Mouse (Mus musculus): Measurements from ENCODE around the gene Csgalnact2. TPM values are rescaled to one million over a fixed set of nuclear protein-coding genes. Genes with fewer than 3 reads are reported as not detected.

The Csgalnact2 gene
- polyA plus RNA-seq, 1 experiment: 12.5 TPM

- no peak overlapping the region for H3K4me3 ChIP-seq (ENCODE audit: insufficient read depth, low read depth, low read length)
- no peaks in the 10 kb centered on the region for H3K4me1 ChIP-seq (ENCODE audit: control insufficient read depth, insufficient read depth, insufficient read length, low read length)
- peak overlapping the region; percentile 65; the same call in 1 of the 2 replicates for H3K27ac ChIP-seq (replicated peaks; ENCODE audit: low read depth, low read length)
These were observed 23.6 kb upstream of the Csgalnact2 start for GRCm38 (mm10) chr6:118162457-118163082.

DNA sequence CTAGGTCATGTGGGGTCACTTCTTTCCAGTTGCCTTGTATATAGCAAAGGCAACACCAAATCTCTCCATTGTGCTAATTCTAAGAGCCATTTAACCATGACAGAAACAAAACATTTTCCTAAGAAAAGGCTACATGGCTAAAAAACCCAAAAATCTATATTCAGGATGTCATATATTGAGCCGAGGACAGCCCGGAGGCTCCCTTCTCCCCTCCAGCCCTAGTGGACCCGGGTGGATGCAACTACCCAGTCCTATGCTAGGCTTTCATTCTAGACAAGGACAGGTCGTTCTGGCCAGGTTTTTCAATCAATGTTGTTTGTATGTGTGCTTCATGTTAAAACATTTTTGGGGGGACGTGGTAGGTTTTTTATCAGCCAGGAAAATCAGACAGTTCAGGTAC, 14.2 kb upstream of the Csgalnact2 start:
- H3K4me3 ChIP-seq (ENCODE audit: insufficient read depth, low read depth, low read length): no peak overlapping the region
- H3K27ac ChIP-seq (replicated peaks; ENCODE audit: low read depth, low read length): no peak overlapping the region
- no peaks in the 10 kb centered on the region for H3K4me1 ChIP-seq (ENCODE audit: control insufficient read depth, insufficient read depth, insufficient read length, low read length)

GRCm38 (mm10) chr6:118150988-118151387, 12.0 kb upstream of the Csgalnact2 start:
- H3K4me3 ChIP-seq (ENCODE audit: insufficient read depth, low read depth, low read length): no peak overlapping the region
- no peaks in the 10 kb centered on the region for H3K4me1 ChIP-seq (ENCODE audit: control insufficient read depth, insufficient read depth, insufficient read length, low read length)
- no peak overlapping the region for H3K27ac ChIP-seq (replicated peaks; ENCODE audit: low read depth, low read length)

DNA sequence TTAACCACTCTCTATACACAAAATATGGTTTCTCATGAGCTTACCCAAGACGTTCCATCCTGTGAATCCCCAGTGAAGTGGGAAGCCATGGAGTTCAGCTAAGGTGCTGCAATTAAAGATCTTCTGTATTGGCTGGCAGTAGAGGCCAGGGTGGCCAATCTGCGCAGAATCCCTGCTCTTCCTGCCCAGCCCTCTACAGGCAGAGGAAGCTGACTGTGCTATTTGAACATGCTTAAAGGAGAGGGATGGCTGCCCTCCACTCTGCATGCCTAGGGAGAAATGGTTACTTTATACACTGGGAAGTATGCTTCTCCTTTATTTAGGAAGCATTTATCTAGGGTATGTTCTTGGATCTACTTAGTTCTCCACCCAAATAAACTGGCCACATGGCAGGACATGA, 11.6 kb upstream of the Csgalnact2 start:
- no peak overlapping the region for H3K4me3 ChIP-seq (ENCODE audit: insufficient read depth, low read depth, low read length)
- no peaks in the 10 kb centered on the region for H3K4me1 ChIP-seq (ENCODE audit: control insufficient read depth, insufficient read depth, insufficient read length, low read length)

DNA sequence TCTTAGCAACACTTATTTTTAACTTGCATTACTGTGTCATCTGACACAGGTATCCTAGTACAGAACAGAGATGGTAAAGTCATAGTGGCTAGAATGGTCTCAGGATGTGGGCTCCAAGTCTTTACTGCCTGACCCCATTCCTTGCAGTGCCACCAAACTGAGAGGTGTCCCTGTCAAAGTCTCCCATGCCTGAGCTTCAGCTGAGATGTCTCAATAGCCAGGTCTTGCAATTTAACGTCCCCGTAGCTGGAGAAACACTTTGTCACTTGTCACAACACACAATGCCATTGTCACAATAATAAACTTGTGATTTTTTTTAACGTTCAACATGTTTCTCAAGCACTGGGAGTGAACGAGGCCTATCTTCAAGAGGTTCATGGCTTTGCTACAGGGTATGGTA, 11.2 kb upstream of the Csgalnact2 start:
- Histone ChIP-seq H3K4me3 (ENCODE audit: insufficient read depth, low read depth, low read length) (no peak overlapping the region), H3K27ac (replicated peaks; ENCODE audit: low read depth, low read length) (no peak overlapping the region), H3K4me1 (ENCODE audit: control insufficient read depth, insufficient read depth, insufficient read length, low read length) (no peaks in the 10 kb centered on the region)

More for the DNA sequence above, 11.6 kb upstream of the Csgalnact2 start:
- no peak overlapping the region for H3K27ac ChIP-seq (replicated peaks; ENCODE audit: low read depth, low read length)

DNA sequence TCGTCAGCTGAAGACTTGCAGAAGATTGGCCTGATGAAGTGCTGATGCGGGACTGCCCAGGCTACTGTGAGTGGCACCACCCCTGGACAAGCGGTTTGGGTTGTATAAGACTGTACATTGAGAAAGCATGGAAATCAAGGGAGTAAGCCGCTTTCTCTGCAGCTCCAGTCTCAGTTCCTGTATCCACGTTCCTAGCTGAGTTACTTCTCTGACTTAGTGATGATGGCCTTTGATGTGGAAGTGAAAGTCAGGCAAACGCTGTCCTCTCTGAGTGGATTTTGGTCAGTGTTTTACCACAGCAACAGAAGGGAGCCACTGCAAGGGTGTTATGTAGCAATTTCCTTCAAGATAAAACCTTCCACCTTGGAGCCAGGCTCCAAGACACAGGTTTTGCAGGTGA, 2.0 kb upstream of the Csgalnact2 start:
- Histone ChIP-seq H3K27ac (replicated peaks; ENCODE audit: low read depth, low read length) (0 out of 2 replicates have a peak overlapping the region, but pooled peaks have one; percentile 24), H3K4me3 (ENCODE audit: insufficient read depth, low read depth, low read length) (no peak overlapping the region), H3K4me1 (ENCODE audit: control insufficient read depth, insufficient read depth, insufficient read length, low read length) (no peaks in the 10 kb centered on the region)

DNA sequence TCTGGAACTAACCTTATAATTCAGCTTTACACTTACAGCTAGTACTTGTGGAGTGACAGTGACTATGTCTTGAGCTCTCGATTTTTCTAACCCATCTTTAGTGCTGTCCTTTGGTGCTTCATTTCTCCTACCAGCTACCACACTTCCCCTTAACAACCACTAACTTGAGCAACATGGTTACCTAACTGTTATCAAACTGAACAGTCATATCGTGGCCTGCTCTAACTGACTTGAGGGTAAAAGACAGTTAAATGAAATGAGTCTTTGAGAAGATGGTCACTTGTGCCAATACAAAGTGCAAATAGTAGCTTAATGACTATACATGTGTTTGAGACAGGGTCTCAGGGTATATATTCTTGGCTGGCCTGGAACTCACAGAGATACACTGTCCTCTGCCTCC, 1.8 kb downstream of the Csgalnact2 start:
- Histone ChIP-seq H3K4me1 (ENCODE audit: control insufficient read depth, insufficient read depth, insufficient read length, low read length) (no peaks in the 10 kb centered on the region; the same call in 1 of the 2 replicates), H3K4me3 (ENCODE audit: insufficient read depth, low read depth, low read length) (no peak overlapping the region), H3K27ac (replicated peaks; ENCODE audit: low read depth, low read length) (no peak overlapping the region)

DNA sequence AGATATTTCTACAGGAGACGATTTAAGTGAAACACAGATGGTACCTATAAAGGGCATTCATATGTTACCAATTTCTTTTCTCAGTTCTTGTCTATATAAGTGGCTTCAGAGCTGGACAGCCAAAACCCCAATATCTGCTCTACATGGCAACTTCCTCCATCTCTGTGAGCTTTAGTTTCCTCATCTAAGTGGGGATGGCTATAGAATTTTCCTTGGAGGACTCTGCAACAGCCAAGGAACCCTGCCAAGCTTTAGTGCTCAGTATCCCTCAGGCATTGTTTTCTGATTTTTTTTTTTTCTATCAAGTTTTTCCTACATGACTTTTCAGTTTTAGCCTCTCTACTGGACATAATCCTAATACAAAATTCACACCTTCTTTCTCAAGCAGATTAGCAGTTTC, 4.5 kb downstream of the Csgalnact2 start:
- Histone ChIP-seq H3K27ac (replicated peaks; ENCODE audit: low read depth, low read length) (no peak overlapping the region), H3K4me3 (ENCODE audit: insufficient read depth, low read depth, low read length) (no peak overlapping the region), H3K4me1 (ENCODE audit: control insufficient read depth, insufficient read depth, insufficient read length, low read length) (peaks cover 2% of the 10 kb centered on the region)

DNA sequence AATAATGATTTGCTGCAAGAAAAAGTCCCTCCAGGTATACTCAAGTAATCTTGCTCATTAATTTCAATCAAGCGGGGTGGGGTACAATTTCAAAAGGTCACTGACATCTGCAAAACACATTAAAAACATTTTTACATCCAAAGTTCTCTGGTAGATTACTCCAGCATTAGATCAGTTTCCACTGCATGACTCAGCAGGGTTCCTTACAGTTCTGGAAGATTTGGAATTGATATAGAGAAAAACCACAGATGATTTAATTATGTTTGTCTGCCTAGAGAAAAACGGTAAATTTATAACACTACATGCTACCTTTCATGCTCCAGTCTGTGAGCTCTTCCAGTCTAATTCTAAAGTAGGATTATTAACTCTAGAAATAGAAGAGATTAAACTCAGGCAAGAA, 8.9 kb downstream of the Csgalnact2 start:
- peaks cover 2% of the 10 kb centered on the region; the same call in 1 of the 2 replicates for H3K4me1 ChIP-seq (ENCODE audit: control insufficient read depth, insufficient read depth, insufficient read length, low read length)
- H3K4me3 ChIP-seq (ENCODE audit: insufficient read depth, low read depth, low read length): no peak overlapping the region
- no peak overlapping the region for H3K27ac ChIP-seq (replicated peaks; ENCODE audit: low read depth, low read length)

- Histone ChIP-seq H3K4me1 (ENCODE audit: control insufficient read depth, insufficient read depth, insufficient read length, low read length) (peaks cover 2% of the 10 kb centered on the region; the same call in 1 of the 2 replicates), H3K27ac (replicated peaks; ENCODE audit: low read depth, low read length) (no peak overlapping the region; the same call in 1 of the 2 replicates), H3K4me3 (ENCODE audit: insufficient read depth, low read depth, low read length) (no peak overlapping the region)
These were observed 11.0 kb downstream of the Csgalnact2 start for GRCm38 (mm10) chr6:118127827-118128487.

- H3K27ac ChIP-seq (replicated peaks; ENCODE audit: low read depth, low read length): peak overlapping the region; percentile 27; the same call in 1 of the 2 replicates
- no peak overlapping the region for H3K4me3 ChIP-seq (ENCODE audit: insufficient read depth, low read depth, low read length)
- H3K4me1 ChIP-seq (ENCODE audit: control insufficient read depth, insufficient read depth, insufficient read length, low read length): peaks cover 2% of the 10 kb centered on the region; the same call in 1 of the 2 replicates
These were observed 11.7 kb downstream of the Csgalnact2 start for GRCm38 (mm10) chr6:118127198-118127597.

- Histone ChIP-seq H3K4me3 (ENCODE audit: insufficient read depth, low read depth, low read length) (no peak overlapping the region), H3K4me1 (ENCODE audit: control insufficient read depth, insufficient read depth, insufficient read length, low read length) (peaks cover 2% of the 10 kb centered on the region; the same call in 1 of the 2 replicates), H3K27ac (replicated peaks; ENCODE audit: low read depth, low read length) (no peak overlapping the region)
These were observed 12.4 kb downstream of the Csgalnact2 start for GRCm38 (mm10) chr6:118126577-118126976.

DNA sequence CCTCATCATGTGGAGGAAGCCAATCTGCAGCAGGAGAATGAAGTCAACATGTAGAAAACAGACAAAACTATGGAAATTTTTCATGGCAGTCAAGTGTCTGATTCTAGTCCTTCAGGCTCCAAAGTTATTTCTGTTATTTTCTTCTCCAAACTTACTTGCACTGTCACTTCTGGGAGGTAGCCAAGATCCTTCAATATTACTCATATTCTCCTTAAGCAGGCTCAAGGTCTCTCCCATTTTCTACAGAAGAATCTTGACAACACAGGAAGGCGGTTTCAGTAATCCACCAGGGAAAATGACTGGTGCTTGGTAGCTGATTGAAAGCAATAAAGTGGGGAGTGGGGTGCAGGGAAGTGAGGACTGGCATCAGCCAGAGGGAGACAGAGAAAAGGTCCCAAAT, 16.2 kb downstream of the Csgalnact2 start:
- H3K27ac ChIP-seq (replicated peaks; ENCODE audit: low read depth, low read length): no peak overlapping the region
- H3K4me3 ChIP-seq (ENCODE audit: insufficient read depth, low read depth, low read length): no peak overlapping the region
- no peaks in the 10 kb centered on the region for H3K4me1 ChIP-seq (ENCODE audit: control insufficient read depth, insufficient read depth, insufficient read length, low read length)

DNA sequence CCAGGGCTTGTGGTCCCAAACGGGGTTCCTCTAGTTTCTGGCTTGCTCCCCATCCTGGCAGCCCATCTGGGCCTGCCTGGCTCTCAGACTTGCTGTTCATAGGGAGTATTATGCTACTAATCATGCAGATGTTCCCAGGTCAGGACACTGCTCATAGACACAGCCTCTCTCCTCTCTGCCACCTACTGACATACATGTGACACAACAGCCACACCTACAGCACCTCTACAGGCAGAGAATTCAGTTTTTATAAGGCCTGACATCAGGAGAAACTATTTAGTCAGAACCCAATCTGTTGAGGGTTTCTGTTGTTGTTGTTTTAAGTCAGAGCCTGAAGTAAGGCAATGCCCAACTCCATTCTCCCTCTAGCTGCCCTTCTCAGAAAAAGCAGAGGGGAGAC, 27.1 kb downstream of the Csgalnact2 start:
- Histone ChIP-seq H3K4me1 (ENCODE audit: control insufficient read depth, insufficient read depth, insufficient read length, low read length) (no peaks in the 10 kb centered on the region), H3K4me3 (ENCODE audit: insufficient read depth, low read depth, low read length) (no peak overlapping the region), H3K27ac (replicated peaks; ENCODE audit: low read depth, low read length) (no peak overlapping the region)

DNA sequence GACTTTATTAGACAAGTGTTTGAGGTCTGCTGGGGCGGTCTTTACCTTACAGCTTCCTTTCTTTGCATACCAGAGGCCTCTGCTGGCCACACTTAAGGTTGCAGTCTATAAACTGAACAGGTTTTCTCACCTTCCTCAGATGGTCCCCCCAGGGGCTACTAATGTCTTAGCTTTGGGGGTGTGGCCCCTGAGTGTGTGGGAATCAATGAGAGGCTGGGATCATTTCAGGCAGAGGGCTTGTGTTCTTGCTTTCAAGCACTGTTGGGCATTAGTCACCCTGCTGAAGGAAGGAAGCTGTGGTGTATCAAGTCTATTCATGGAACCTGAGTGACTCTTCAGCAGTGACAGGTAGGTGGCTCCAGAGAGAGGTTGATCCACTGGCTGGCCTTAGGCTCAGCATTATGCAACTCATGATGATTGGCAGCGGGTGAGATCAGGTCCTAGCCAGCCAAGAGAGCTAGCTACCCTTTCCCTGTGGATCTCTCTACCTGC, 39.6 kb downstream of the Csgalnact2 start:
- Histone ChIP-seq H3K4me1 (ENCODE audit: control insufficient read depth, insufficient read depth, insufficient read length, low read length) (no peaks in the 10 kb centered on the region), H3K4me3 (ENCODE audit: insufficient read depth, low read depth, low read length) (no peak overlapping the region), H3K27ac (replicated peaks; ENCODE audit: low read depth, low read length) (no peak overlapping the region)
